7 mouse cellular contexts compared by ENCODE assay signal in the genomic region with DNA sequence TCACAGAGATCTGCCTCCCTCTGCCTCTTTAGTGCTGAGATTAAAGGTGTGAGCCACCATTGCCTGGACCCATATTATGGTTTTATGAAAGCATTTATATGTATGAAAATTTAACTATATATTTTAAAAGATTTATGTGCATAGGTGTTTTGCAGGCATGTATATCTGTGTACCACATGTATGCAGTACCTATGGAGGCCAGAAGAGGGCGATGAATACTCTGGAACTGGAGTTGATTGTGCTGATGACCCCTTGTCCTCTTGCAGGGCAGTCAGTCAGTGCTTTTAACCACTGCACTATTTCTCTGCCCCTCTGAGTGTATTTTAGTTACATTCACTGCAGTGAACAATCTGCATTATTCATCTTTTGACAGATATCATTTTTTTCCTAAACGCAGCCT. TPM values are rescaled to one million over a fixed set of nuclear protein-coding genes. Genes with fewer than 3 reads are reported as not detected.
DNase-seq lines count a peak whose midpoint lies in the region; ATAC-seq and TF ChIP-seq lines count a peak whose summit lies in the region.

No protein-coding gene starts in this region.

- H3K4me1 ChIP-seq in ES-E14 (ENCODE audit: control insufficient read depth in 2 of 2, insufficient read depth in 2 of 2, low read length in 2 of 2, poor library complexity in 1 of 2), result peaks cover 7 to 14% of the 10 kb centered on the region in 2 experiments; a peak in 3 of 4 replicates
- H3K4me1 ChIP-seq in bone marrow, adult 2 months (ENCODE audit: control insufficient read depth, insufficient read depth, low read length), result no peaks in the 10 kb centered on the region
- H3K4me1 ChIP-seq in liver, embryonic 11.5 days (replicated peaks; ENCODE audit: control insufficient read depth, insufficient read depth, low read length), result no peaks in the 10 kb centered on the region
- peaks cover 2% of the 10 kb centered on the region; the same call in 1 of the 2 replicates for H3K4me1 ChIP-seq in small intestine, adult 2 months (ENCODE audit: control insufficient read depth, insufficient read depth, insufficient read length, low read length)

- DNase-seq in layer of hippocampus, adult 2 months (ENCODE audit: low spot score in 2 of 2), result peak in 1 of 2 experiments; percentile 41
- DNase-seq in layer of hippocampus, adult 8-10 months (ENCODE audit: low spot score in 2 of 2), result no peak
- peak; percentile 68 for DNase-seq in ES-E14 (ENCODE audit: low read depth, low spot score)
- peak; percentile 56 for DNase-seq in gastrocnemius, postnatal 10 days
- DNase-seq in liver, embryonic 11.5 days (ENCODE audit: low spot score), result no peak

- no peaks in the 10 kb centered on the region for H3K9me3 ChIP-seq in ES-E14 (ENCODE audit: control insufficient read depth, insufficient read depth, low read depth, low read length)
- no peaks in the 10 kb centered on the region for H3K9me3 ChIP-seq in liver, embryonic 11.5 days (ENCODE audit: control insufficient read depth, low read length)

- H3K4me2 ChIP-seq in liver, embryonic 11.5 days, result no peak overlapping the region

- H3K9ac ChIP-seq in ES-E14 (ENCODE audit: insufficient read depth, low read depth, low read length, poor library complexity, severe bottlenecking), result no peak overlapping the region
- no peak overlapping the region for H3K9ac ChIP-seq in liver, embryonic 11.5 days (ENCODE audit: low read depth, low read length)

- WGBS in bone marrow, adult 2 months, result 47% methylated on average over 2 of the region's 2 CpGs
- whole genome bisulfite sequencing in liver, embryonic 11.5 days, result 45% methylated on average over 2 of the region's 2 CpGs
- 46% methylated on average over 2 of the region's 2 CpGs for WGBS in small intestine, adult 2 months

- ATAC-seq in liver, embryonic 11.5 days (replicated peaks; ENCODE audit: low FRiP score), result 0 out of 2 replicates have a peak, but pooled peaks have one; percentile 15

- no peak for TF ChIP-seq POLR2A in bone marrow, adult 2 months (IDR thresholded peaks at IDR 0.05; ENCODE audit: borderline replicate concordance, control insufficient read depth, low read depth, low read length)
- no peak for TF ChIP-seq POLR2A in small intestine, adult 2 months (IDR thresholded peaks at IDR 0.05; ENCODE audit: low read depth, low read length)

- H3K36me3 ChIP-seq in ES-E14 (ENCODE audit: control insufficient read depth, insufficient read depth, low read length, poor library complexity, severe bottlenecking), result no peaks in the 10 kb centered on the region
- H3K36me3 ChIP-seq in liver, embryonic 11.5 days (ENCODE audit: control insufficient read depth, insufficient read depth, low read length), result no peaks in the 10 kb centered on the region
- H3K36me3 ChIP-seq in small intestine, adult 2 months (ENCODE audit: control insufficient read depth, insufficient read depth, low read length), result no peaks in the 10 kb centered on the region

- in situ Hi-C loops in ES-E14 (cut with MboI; ENCODE audit: low sequenced_read_pairs in 2 of 2, unreplicated experiment in 2 of 2), result loop anchor here in 1 of 2 experiments (10.0 kb wide), 1 partner anchor 111 kb away; no protein-coding TSS in a partner anchor

- no peak overlapping the region for H3K27ac ChIP-seq in layer of hippocampus, adult 2 months
- no peak overlapping the region for H3K27ac ChIP-seq in ES-E14 (ENCODE audit: insufficient read depth, low read depth, low read length, poor library complexity, severe bottlenecking)
- no peak overlapping the region for H3K27ac ChIP-seq in bone marrow, adult 2 months (ENCODE audit: control insufficient read depth, insufficient read depth, low read depth, low read length, poor library complexity)
- H3K27ac ChIP-seq in liver, embryonic 11.5 days (ENCODE audit: low read depth, low read length), result no peak overlapping the region
- no peak overlapping the region for H3K27ac ChIP-seq in small intestine, adult 2 months (ENCODE audit: insufficient read depth, low read depth, low read length)

- no peak overlapping the region for H3K4me3 ChIP-seq in layer of hippocampus, adult 2 months
- H3K4me3 ChIP-seq in ES-E14 (ENCODE audit: insufficient read depth in 1 of 2, low read depth in 1 of 2, low read length in 2 of 2, poor library complexity in 1 of 2, severe bottlenecking in 1 of 2), result no peak overlapping the region
- no peak overlapping the region for H3K4me3 ChIP-seq in bone marrow, adult 2 months (replicated peaks; ENCODE audit: control insufficient read depth, low read depth, low read length)
- no peak overlapping the region for H3K4me3 ChIP-seq in liver, embryonic 11.5 days (ENCODE audit: low read depth, low read length)
- H3K4me3 ChIP-seq in small intestine, adult 2 months (ENCODE audit: low read depth, low read length), result no peak overlapping the region

- TF ChIP-seq CTCF in layer of hippocampus, adult 2 months (conservative IDR thresholded peaks at IDR 0.05), result peak; percentile 69
- peak; percentile 45 for TF ChIP-seq CTCF in bone marrow, adult 2 months (IDR thresholded peaks at IDR 0.05; ENCODE audit: control insufficient read depth, insufficient read depth, low read length)
- peak; percentile 28; the same call in 1 of the 2 replicates for TF ChIP-seq CTCF in small intestine, adult 2 months (IDR thresholded peaks at IDR 0.05; ENCODE audit: extremely low read depth, insufficient read length, insufficient replicate concordance, low read depth, low read length)

- H3K27me3 ChIP-seq in liver, embryonic 11.5 days (replicated peaks; ENCODE audit: control insufficient read depth, insufficient read depth, low read length), result no peaks in the 10 kb centered on the region
- no peaks in the 10 kb centered on the region for H3K27me3 ChIP-seq in small intestine, adult 2 months (ENCODE audit: control insufficient read depth, insufficient read depth, low read length)

TF ChIP-seq in ES-E14, 5 proteins besides CTCF, POLR2A, EP300 and RAD21:
- TF ChIP-seq ZNF384 (IDR thresholded peaks at IDR 0.05; ENCODE audit: low read depth, low read length), result no peak
- TF ChIP-seq CHD2 (IDR thresholded peaks at IDR 0.05; ENCODE audit: low read depth, low read length), result no peak
- TF ChIP-seq ZC3H11A (IDR thresholded peaks at IDR 0.05; ENCODE audit: borderline replicate concordance, low read depth, low read length), result no peak
- no peak for TF ChIP-seq HCFC1 (IDR thresholded peaks at IDR 0.05; ENCODE audit: borderline replicate concordance, insufficient read depth, low read length)
- TF ChIP-seq MAFK (IDR thresholded peaks at IDR 0.05; ENCODE audit: insufficient read depth, low read depth, low read length), result no peak

RNA-seq across cellular contexts. Expression of a gene that starts 8.0 kb away (rescaled TPM):
- total RNA-seq in layer of hippocampus, adult 2 months (2021), result 10 to 100 TPM; 31.0 to 32.2 TPM
- 10 to 100 TPM; 27.6 to 34.5 (median 32.5) TPM for total RNA-seq in layer of hippocampus, adult 8-10 months (2022)
- 47.9 and 57.7 TPM in 2 replicates for total RNA-seq in ES-E14 (2012; rRNA removed)
- 11.5 and 16.3 TPM in 2 replicates for polyA plus RNA-seq in bone marrow, adult 2 months (2011; ENCODE audit: insufficient read depth, insufficient read length, low replicate concordance, missing spikeins)
- 10 to 100 TPM; 22.8 to 27.2 TPM for total RNA-seq in gastrocnemius, postnatal 10 days (2021)
- polyA plus RNA-seq in liver, embryonic 11.5 days (2014; fragmentation: Nextera tagmentation; extraction: Ambion mirVana), result 35.8 and 44.9 TPM in 2 replicates
- polyA plus RNA-seq in small intestine, adult 2 months (2012; rRNA removed), result 9.4 and 16.7 TPM in 2 replicates

RNA-seq across cellular contexts. Expression of a gene that starts 9.8 kb away (rescaled TPM):
- 10 to 100 TPM; 20.4 to 24.6 TPM for total RNA-seq in layer of hippocampus, adult 2 months (2021)
- total RNA-seq in layer of hippocampus, adult 8-10 months (2022), result 10 to 100 TPM in 3 of 4 experiments, 1 to 10 TPM in 1; 7.2 to 42.3 (median 29.6) TPM
- not detected in 2 replicates for total RNA-seq in ES-E14 (2012; rRNA removed)
- not detected in 2 replicates for polyA plus RNA-seq in bone marrow, adult 2 months (2011; ENCODE audit: insufficient read depth, insufficient read length, low replicate concordance, missing spikeins)
- 1 to 10 TPM in 1 of 2 experiments, not detected in 1; 7.5 TPM for total RNA-seq in gastrocnemius, postnatal 10 days (2021)
- polyA plus RNA-seq in liver, embryonic 11.5 days (2014; fragmentation: Nextera tagmentation; extraction: Ambion mirVana), result not detected in 2 replicates
- not detected in 2 replicates for polyA plus RNA-seq in small intestine, adult 2 months (2012; rRNA removed)

RNA-seq across cellular contexts. Expression of a gene that starts 29.2 kb away (rescaled TPM):
- total RNA-seq in layer of hippocampus, adult 2 months (2021), result 10 to 100 TPM; 85.7 to 94.3 TPM
- total RNA-seq in layer of hippocampus, adult 8-10 months (2022), result 100 to 1,000 TPM in 2 of 4 experiments, 10 to 100 TPM in 2; 97.7 to 104 (median 99.8) TPM
- total RNA-seq in ES-E14 (2012; rRNA removed), result 208 and 250 TPM in 2 replicates
- polyA plus RNA-seq in bone marrow, adult 2 months (2011; ENCODE audit: insufficient read depth, insufficient read length, low replicate concordance, missing spikeins), result 248 and 280 TPM in 2 replicates
- 100 to 1,000 TPM in 1 of 2 experiments, 10 to 100 TPM in 1; 94.7 to 131 TPM for total RNA-seq in gastrocnemius, postnatal 10 days (2021)
- polyA plus RNA-seq in liver, embryonic 11.5 days (2014; fragmentation: Nextera tagmentation; extraction: Ambion mirVana), result 186 and 188 TPM in 2 replicates
- polyA plus RNA-seq in small intestine, adult 2 months (2012; rRNA removed), result 127 and 274 TPM in 2 replicates

RNA-seq across cellular contexts. Expression of a gene that starts 38.3 kb away (rescaled TPM):
- 10 to 100 TPM; 32.5 to 37.0 TPM for total RNA-seq in layer of hippocampus, adult 2 months (2021)
- 10 to 100 TPM; 29.9 to 41.0 (median 34.0) TPM for total RNA-seq in layer of hippocampus, adult 8-10 months (2022)
- 39.1 and 59.4 TPM in 2 replicates for total RNA-seq in ES-E14 (2012; rRNA removed)
- 21.3 and 53.7 TPM in 2 replicates for polyA plus RNA-seq in bone marrow, adult 2 months (2011; ENCODE audit: insufficient read depth, insufficient read length, low replicate concordance, missing spikeins)
- 10 to 100 TPM; 16.7 to 18.8 TPM for total RNA-seq in gastrocnemius, postnatal 10 days (2021)
- polyA plus RNA-seq in liver, embryonic 11.5 days (2014; fragmentation: Nextera tagmentation; extraction: Ambion mirVana), result 75.4 and 80.8 TPM in 2 replicates
- 19.1 and 19.3 TPM in 2 replicates for polyA plus RNA-seq in small intestine, adult 2 months (2012; rRNA removed)

RNA-seq across cellular contexts. Expression of a gene that starts 52.3 kb away (rescaled TPM):
- 100 to 1,000 TPM; 109 to 115 TPM for total RNA-seq in layer of hippocampus, adult 2 months (2021)
- total RNA-seq in layer of hippocampus, adult 8-10 months (2022), result 100 to 1,000 TPM; 112 to 115 (median 114) TPM
- total RNA-seq in ES-E14 (2012; rRNA removed), result 7.9 and 8.5 TPM in 2 replicates
- polyA plus RNA-seq in bone marrow, adult 2 months (2011; ENCODE audit: insufficient read depth, insufficient read length, low replicate concordance, missing spikeins), result 0.97 TPM in 1 of 2 replicates, not detected in the other
- total RNA-seq in gastrocnemius, postnatal 10 days (2021), result 1 to 10 TPM; 2.8 to 3.1 TPM
- 2.5 and 2.7 TPM in 2 replicates for polyA plus RNA-seq in liver, embryonic 11.5 days (2014; fragmentation: Nextera tagmentation; extraction: Ambion mirVana)
- polyA plus RNA-seq in small intestine, adult 2 months (2012; rRNA removed), result 28.4 and 62.6 TPM in 2 replicates

Comparison
In these comparisons a context has a peak if more than half of its experiments do, and no peak if none do; other contexts are left out.
1. DNase-seq: peak in ES-E14 (single experiment) and gastrocnemius, postnatal 10 days (single experiment); none in layer of hippocampus, adult 8-10 months (0 of 2) and liver, embryonic 11.5 days (single experiment).
2. Peak in every context shown above with its lines, with median percentiles within 50 percentile points of each other: CTCF ChIP-seq.